Mouse (Mus musculus): ENCODE data around the gene Clasp2.
"Not testable (repeated sequence)": the region's sequence is repeated elsewhere in the genome, so short reads cannot be mapped to it uniquely, and the experiment has no call there.

Gene Clasp2

DNA sequence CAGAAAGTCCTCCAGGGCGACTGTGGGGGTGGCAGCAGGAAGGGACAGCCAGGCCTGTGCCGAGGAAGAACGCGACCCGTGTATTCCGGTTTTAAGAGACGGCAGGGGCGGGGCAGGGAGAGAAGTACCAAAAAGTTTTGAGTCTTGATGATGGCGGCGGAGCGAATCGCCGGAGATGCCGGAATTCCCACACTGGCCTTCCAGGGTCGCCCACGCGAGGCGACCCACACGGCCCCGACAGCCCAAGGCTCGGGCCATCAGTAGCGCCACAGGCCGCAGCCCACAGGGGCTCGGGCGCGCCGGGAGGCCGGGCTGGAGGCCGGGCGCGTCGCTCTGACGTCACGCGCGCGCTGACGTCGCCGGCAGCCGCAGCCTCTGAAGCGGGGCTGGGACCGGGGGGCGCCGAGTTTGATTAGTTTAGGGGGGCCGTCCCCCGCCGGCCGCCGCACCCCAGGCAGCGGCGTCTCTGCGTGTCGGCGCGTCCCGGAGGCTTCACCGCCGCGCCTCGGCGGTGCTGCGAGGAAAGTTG is at the start of gene Clasp2:
Gene Clasp2, plus strand, starts transcription at position 366 of the 529 bp plus-strand sequence.
- peak; percentile 82 for DNase-seq (ENCODE audit: low read depth, low spot score)

DNA sequence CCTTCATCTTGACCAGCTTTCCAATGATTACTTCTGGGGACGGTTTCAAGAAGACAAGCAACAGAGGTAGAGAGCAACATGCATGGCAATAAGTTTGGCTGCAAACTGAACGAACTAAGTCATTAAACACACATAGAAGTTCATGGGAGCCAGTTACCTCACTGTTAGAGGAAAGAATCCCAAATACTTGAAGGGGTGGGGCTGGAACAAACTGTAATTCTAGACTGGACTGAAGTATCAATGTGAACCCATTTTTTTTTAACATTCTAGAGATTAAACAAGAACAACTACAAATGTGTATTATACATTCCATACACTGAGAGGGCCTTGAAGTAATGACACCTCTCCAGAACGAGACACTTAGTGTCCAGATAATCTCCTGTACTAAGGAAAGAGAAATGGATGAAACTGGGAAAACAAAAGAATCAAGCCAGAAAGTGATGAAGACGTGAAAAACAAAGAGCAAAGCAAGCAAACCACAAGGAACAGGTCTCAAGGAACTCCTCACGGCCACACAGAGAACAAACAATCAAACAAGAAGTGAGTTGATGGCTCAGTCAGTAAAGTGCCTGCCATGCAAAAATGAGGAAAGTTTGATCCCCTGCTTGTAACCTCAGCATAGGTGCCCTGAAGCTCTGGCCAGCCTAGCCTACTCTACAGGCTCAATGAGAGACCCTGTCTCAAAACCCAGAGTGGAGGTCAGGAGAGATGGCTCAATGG is 39.7 kb upstream of the Clasp2 start:
- DNase-seq (ENCODE audit: low read depth, low spot score), result no peak

DNA sequence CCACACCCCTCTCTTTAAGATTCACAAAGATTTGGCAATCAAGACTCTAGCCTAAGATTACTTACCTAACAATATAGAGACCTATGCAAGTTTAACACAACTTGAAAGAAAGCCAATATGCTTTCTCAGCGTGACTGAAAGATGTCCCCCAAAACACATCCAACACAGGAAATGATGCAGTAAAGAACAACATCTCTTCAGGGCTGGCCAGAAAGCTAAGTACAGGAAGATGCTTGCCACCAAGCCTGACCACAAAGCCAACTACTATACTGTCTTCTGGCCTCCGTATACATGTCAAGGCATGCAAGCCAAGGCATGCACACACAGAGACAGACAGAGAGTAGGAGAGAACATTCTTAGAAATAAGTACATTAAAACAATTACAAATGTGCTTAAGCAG is 35.2 kb upstream of the Clasp2 start:
- no peak for DNase-seq (ENCODE audit: low read depth, low spot score)

DNA sequence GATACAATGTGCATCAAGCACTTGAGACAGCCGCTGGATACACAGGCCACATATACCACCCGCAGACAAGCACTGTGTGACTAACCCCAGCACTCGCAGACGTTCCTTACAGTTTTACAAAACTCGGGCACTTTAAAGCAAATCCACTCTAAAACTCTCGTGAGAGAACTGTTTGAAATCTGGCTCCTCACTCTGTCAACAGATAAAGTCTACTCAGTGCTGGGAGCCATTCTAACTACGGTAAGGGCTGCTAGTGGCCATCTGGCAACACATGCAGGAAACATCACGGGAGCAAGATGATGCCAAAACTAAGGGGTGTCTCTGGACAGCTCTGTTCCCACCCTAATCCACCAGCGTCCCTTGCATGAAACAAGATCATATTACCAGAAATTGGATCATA is 34.4 kb upstream of the Clasp2 start:
- peak; percentile 15 for DNase-seq (ENCODE audit: low read depth, low spot score)

DNA sequence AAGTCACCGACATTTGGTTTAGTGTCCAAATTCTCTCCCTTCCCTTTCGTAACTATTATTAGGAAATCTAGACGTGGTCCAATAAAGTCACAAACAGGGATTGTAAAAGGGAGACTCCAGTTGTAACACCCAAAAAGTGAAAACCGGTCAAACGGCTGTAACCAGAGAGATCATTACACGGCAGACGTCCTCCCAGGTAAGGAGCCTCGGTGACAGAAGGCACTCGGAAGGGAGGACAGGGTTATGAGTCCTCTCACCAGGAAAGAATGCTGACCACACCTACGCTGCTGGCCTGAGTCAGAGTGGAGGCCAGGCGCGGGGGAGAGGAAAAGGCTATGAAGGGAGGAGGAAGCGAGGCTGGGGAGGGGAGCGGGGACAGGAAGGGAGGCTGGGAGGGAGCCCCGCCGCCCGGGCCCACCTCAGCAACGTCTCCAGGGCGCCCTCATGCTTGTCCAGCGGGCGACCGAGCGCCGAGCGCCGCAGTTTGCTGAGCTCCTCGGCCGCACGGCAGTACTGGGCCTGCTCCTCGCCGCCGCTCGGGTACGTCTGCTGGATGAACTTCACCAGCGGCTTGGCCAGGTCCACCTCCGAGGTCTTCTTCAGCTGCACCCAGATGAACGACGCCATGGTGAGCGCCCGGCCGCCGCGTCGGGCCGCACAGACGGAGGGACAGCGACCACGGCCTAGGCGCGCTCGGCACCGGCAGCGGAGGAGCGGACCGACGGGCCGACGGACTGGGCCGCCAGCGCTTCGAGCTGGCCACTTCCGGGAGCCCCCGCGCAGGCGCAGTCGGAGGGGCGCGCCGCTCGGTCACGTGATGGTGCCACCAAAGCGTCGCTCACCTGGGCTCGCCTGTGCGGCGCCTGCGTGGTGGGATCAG is 33.6 kb upstream of the Clasp2 start, which contains the start of gene Pdcd6ip:
Gene Pdcd6ip, minus strand, starts transcription at position 779 of the 880 bp plus-strand sequence.
- peak; percentile 95 for DNase-seq (ENCODE audit: low read depth, low spot score)

DNA sequence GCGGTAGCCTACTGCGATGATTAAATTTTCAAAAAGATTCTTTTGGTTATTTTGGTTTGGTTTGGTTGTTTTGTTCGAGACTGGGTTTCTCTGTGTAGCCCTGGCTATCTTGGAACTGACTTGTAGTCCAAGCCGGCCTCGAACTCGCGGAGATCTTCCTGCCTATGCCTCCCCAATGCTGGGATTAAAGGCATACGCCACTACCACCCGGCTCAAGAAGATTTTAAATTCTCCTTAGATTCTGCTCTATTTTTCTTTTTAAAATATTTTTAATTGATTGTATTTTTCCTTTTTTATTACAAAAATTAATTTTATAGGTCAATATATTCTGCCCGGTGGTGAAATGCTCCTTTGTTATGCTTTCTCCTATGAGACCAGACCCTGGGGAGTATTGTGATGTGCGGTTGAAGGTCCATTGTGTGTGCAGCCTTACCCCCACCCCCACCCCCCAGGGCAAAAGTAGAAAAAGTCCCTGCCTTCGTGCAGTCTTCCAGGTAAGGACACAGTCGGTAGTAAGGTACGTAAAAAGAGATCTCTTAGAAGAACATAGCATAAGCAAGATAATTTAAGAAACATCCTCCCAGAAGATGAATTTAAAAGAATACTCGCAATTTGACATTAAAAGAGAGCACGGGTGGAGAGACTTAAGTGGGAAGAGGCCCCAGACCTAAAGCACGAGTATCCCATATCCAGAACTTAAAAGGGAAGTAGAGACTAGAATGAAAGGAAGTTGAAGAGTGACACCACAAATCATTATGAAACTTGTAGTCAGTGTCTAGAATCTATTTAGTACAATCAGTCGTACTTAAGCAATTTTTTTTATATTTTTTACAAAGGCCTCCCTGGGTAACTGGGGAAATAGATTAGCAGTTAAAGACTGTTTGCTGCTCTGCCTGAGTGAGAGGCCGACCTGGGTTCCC is 32.7 kb upstream of the Clasp2 start:
- DNase-seq (ENCODE audit: low read depth, low spot score), result no peak

DNA sequence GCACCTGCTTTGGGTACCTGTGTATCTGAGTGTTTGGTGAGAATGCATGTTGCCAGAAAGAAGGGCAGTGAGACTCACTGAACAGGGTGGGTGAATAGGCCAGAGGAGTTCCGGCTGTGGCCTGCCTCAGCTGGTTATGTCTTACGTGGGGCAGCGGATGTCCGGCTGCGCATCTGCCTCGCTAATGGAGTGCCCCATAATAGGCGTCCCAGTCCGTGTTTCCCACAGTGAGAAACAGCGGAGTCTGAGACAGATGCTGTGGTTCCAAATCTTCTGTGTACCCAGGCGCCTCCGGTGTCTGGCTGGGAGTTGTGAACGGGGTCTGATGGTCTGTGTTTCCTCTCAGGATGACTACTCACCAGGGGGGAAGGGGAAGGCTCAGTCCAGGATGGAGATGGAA is 30.4 kb upstream of the Clasp2 start:
- no peak for DNase-seq (ENCODE audit: low read depth, low spot score)

DNA sequence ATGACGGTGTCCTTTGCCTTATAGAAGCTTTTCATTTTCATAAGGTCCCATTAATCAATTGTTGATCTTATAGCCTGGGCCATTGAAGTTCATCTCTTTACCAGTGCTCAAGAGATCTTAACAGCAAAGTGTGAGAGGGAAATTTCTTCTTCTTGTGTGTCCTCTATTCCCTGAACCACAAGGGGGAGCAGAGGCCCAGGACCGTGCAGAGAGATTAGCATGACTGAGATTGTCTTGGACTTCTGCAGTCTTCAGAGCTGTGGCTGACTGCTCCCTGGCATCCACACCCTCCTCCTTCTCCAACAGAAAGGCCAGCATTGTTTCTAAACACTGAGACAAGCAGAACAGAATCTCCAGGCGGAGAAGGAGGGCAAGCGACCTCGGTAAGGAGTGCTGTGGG is 22.2 kb upstream of the Clasp2 start:
- DNase-seq (ENCODE audit: low read depth, low spot score), result peak; percentile 74

DNA sequence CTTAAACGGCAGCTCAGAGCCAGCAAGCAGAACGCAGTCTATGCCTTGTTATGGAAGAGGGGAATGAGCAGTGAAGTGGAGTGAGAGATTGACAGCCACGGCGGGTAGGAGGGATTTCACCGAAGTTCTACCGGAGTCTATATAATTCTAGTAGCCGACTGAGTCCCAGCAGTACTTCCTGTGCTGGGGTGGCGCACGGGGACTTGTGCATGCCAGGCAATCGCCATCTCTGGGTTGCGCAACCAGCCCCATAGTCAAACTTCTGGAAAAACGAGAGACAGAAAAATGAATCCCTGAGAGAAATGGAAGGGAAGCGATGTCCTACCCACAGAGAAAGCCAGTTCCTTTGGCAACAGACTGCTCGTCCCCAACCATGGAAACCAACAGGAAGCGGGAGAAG is 16.6 kb upstream of the Clasp2 start:
- no peak for DNase-seq (ENCODE audit: low read depth, low spot score)

DNA sequence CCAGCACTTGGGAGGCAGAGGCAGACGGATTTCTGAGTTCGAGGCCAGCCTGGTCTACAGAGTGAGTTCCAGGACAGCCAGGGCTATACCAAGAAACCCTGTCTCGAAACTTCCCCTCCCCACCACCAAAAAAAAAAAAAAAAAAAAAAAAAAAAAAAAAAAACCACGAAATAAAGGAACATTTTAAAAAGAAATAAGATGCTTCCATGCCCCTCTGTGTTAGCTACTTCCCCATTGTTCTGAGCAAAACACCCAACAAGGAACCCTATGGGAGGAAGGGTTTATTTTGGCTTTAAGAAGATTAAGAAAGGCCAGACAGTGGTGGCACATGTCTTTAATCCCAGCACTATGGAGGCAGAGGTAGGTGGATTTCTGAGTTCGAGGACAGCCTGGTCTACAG is 15.7 kb upstream of the Clasp2 start:
- not testable (repeated sequence) for DNase-seq (ENCODE audit: low read depth, low spot score)

DNA sequence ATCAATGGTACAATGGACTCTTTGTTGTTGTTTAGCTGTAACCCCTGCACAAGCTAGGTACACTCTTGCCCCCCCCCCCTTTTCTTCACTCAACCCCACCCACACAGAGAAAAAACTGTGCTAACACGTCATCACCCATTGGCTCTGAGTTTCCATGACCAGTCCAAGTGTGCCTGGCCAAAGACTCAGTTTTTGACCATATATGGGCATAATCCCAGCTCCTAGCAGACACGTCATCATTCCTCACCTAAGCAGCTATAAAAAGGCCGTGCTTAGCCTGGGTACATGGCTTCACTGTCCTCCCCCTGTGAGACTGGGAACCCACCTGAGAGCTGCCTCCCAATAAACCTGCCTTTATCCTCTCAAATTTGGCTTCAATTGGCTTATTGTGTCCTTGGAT is 15.1 kb upstream of the Clasp2 start:
- DNase-seq (ENCODE audit: low read depth, low spot score), result no peak

DNA sequence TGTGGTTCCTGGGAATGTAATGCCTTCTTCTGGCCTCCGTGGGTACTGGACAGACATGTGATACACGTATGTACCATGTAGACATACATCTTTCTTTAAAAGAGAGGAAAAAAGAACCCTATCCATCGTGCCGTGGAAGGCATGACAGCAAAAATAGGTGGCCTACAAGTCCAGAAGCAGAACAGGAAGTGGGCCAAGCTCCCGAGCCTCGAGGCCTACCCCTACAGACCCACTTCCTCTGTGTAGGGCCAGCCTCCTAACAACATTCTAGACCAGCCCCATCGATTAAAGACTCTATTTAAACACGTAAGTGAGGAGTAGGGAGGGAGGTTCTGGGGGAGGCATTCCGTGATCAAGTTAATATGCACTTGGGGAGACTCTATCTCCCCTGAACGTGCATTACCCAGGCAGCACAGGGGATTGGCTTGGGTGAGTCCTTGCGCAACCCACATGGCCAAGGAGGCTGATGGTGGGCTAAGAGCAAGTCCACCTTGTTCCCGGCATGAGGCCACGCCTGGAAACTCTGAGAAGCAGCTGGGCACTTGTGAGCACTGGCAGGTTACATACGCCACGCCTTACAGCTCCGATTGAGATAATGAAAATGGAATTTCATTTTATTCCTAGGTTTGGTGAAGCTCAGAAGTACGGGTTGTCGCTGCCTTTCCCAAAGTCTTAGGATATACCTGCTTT is 14.1 kb upstream of the Clasp2 start:
- DNase-seq (ENCODE audit: low read depth, low spot score), result no peak

DNA sequence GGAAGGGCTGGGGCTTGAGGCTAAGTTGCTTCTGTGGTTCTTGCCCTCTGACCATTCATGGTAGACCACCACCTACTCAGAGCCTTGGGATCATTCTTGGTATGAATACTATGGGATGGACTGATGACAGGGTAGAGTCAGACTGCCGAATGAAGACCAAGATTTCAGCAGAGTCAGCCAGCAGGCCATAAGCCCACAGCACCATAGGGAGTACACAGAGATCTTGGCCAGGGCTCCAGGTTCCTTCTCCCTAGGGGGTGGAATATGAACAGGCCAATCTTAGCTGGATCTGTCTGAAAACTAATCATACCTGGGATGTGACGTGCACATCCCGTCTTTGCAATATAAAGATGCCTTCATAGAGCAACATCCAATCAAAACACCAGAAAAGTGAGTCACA is 9.7 kb upstream of the Clasp2 start:
- no peak for DNase-seq (ENCODE audit: low read depth, low spot score)

DNA sequence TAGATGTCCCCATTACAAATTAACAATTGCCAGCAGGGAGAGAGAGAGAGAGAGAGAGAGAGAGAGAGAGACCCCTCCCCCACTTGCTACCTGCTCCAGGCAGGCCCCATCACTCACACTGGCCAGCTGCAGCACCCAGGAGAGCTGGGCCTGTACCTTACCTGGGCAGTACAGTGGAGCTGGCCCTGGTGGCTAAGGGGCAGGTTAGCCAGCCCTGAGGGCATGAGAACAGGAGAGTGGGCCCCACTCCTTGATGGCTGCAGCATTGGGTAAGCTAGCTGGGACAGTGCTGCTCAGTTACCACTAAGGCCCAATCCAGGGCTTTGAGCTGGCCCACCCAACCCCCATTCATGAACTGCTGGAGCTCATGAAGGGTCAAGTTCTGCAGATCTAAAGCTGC is 5.4 kb upstream of the Clasp2 start:
- no peak for DNase-seq (ENCODE audit: low read depth, low spot score)

DNA sequence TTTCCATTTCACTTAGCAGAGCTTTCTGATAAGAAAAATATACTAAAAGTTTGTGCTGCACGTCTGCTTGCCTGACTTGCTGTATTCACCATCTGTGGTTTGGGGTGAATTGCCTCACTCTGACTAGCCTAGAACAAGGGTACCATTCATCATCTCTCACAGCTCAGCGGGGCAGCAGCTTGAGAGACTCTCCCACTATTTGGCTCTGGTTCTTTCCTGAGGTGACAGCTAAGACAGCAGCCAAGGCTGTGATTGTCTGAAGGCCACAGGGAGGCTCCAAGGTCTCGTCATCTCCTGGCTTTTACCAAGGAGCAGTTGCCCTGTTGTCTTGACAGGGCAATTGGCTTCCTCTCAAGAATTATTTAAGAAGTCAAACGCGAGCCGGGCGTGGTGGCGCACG is 3.3 kb upstream of the Clasp2 start:
- DNase-seq (ENCODE audit: low read depth, low spot score), result peak; percentile 62

DNA sequence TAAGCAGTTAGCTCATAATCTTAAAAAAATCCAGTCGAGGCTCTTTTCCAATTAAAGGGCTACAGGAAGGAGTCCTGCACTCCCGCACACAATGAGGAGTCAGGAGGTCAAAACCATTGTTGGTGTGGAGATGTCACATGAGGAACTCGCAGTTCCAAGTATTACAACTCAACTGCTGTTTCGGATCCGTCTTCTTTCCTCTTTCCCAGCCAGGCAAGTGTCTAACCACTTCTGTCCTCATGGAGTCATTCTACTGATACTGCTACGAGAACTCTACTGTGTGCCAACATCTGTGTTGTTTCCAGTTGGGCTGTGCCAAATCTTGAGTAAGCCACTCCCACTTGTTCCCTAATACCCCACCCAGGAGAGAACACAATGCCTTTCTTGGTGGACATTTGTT is 2.3 kb upstream of the Clasp2 start:
- DNase-seq (ENCODE audit: low read depth, low spot score), result no peak

DNA sequence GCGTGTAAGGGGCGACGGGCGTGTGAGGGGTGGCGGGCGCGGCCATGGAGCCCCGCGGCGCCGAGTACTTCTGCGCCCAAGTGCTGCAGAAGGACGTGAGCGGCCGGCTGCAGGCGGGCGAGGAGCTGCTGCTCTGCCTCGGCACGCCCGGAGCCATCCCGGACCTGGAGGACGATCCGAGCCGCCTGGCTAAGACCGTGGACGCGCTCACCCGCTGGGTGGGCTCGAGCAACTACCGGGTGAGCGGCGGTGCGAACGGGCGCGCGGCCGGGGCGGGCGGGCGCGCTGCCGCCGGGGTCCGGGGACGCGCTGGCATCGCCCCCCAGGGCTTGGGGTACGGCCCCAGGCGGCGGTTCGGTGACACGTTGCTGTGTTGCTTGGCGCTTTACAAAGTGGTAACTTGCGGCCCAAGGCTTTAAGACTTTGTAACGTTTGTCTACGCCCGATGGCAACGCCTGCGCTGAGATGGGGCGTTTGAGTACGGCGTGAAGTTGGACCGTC is 414 bp downstream of the Clasp2 start:
- DNase-seq (ENCODE audit: low read depth, low spot score), result peak; percentile 37

DNA sequence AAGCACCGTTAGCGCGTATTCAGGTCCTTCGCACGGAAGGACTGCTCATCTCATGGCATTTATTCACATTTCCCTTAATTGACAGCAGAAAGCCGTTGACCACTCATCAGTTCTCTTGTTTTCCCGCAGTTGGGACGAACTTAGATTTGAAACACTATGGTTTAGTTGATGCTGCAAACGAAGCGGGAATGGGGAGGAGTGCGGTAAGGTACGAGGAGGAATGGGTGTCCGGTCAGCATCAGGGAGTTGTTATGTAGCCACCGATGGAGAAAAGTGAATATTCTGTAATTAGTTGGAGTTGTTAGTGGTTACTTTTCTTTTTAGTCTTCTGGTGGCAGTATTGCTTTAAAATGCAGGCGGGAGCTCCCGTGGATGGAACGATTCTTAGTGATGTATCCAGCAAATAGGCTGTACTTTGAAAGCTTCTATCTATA is 1.1 kb downstream of the Clasp2 start:
- DNase-seq (ENCODE audit: low read depth, low spot score), result peak; percentile 80

DNA sequence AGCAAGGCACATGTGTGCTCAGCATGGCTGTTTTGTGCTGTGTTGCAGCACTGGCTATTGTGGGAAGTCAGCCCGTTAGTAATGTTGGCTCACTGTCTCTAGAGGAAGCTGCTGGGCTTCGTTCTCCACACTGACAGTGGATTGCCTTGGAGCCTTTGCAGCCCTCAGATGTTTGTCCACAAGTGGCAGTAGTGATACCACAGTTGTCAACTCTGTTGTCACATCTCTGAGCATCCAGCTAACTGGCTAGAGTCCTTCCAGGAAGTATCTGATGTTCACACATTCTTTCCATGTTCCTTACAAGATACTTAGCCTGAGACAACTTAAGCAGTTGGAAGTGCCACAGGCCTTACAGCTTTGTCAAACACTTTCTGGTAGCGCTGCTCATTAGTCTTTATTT is 2.0 kb downstream of the Clasp2 start:
- DNase-seq (ENCODE audit: low read depth, low spot score), result peak; percentile 53

DNA sequence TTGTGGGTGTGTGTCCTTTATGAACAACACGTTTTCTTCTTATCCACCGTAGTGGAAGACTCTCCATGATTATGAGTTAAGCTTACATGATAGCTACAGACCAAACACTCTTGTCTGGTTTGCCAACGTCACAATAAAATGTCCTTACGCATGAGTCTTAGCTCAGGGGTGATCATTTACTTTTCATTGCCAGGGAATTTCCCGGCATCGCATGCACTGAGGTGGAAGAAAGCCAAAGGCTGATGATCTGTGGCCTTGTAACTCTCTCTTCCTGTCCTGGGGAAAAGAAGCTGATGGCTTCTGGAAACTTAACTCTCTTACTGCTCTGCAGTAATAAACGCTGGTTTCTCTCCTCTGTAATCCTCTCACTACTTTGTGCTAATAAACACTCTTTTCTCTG is 8.1 kb downstream of the Clasp2 start:
- DNase-seq (ENCODE audit: low read depth, low spot score), result no peak

All from brain, adult 2 months (tissue).